Mouse (Mus musculus) heart, postnatal 0 days (tissue): ENCODE data around the gene Pmp22. TPM values are rescaled to one million over a fixed set of nuclear protein-coding genes. Genes with fewer than 3 reads are reported as not detected.

Experiments
- ATAC-seq: fragments of 200-750 bp; cut with Nextera tagmentation; 2 replicates; pipeline ENCODE4 v1.8.0; 2017; ENCODE audit warnings: low read depth, moderate number of reproducible peaks, moderate library complexity; ENCODE audit not compliant: insufficient read depth
- DNase-seq: peaks from one replicate; pipeline ENCODE4 v3.0.0-alpha.2; 2016; ENCODE audit warnings: low spot score
- H3K27ac ChIP-seq: fragments of 300-500 bp; sonication (generic); 2 replicates; pipeline ENCODE4 v1.5.1; 2014; ENCODE audit warnings: low read depth, mild to moderate bottlenecking
- H3K27me3 ChIP-seq: fragments of 300-500 bp; sonication (generic); 2 replicates; pipeline ENCODE4 v1.6.1; 2014; ENCODE audit warnings: low read length, mixed read lengths; ENCODE audit not compliant: control insufficient read depth, insufficient read depth
- H3K36me3 ChIP-seq: fragments of 300-500 bp; sonication (generic); replicated peaks from 2 replicates; pipeline ENCODE4 v1.6.1; 2014; ENCODE audit warnings: low read length, mixed read lengths; ENCODE audit not compliant: control insufficient read depth, insufficient read depth
- H3K4me1 ChIP-seq: fragments of 300-500 bp; sonication (generic); 2 replicates; pipeline ENCODE4 v1.6.1; 2014; ENCODE audit warnings: antibody characterized with exemption; ENCODE audit not compliant: control insufficient read depth, insufficient read depth
- H3K4me2 ChIP-seq: fragments of 300-500 bp; sonication (generic); 2 replicates; pipeline ENCODE4 v1.6.1; 2014; ENCODE audit warnings: low read depth, mild to moderate bottlenecking, low read length, moderate library complexity
- H3K4me3 ChIP-seq: fragments of 300-500 bp; sonication (generic); 2 replicates; pipeline ENCODE4 v1.5.1; 2014; ENCODE audit warnings: low read depth, low read length
- H3K9ac ChIP-seq: fragments of 300-500 bp; sonication (generic); replicated peaks from 2 replicates; pipeline ENCODE4 v1.6.1; 2014; ENCODE audit warnings: low read depth, low read length, mixed read lengths
- H3K9me3 ChIP-seq: fragments of 300-500 bp; sonication (generic); replicated peaks from 2 replicates; pipeline ENCODE4 v1.6.1; 2016; ENCODE audit warnings: low read length; ENCODE audit not compliant: control insufficient read depth
- CTCF ChIP-seq: IDR thresholded peaks from 2 replicates; pipeline ENCODE4 v1.5.1; 2016; ENCODE audit warnings: antibody characterized with exemption, control low read depth, low read depth
- EP300 ChIP-seq: IDR thresholded peaks from 2 replicates; pipeline ENCODE4 v1.6.1; 2016; ENCODE audit warnings: antibody characterized with exemption, low read depth
- WGBS: fragments of 180-500 bp; shearing (Covaris S2); extraction: QIAGEN DNeasy Blood & Tissue Kit; methylation state at CpG from one replicate; pipeline ENCODE4 v1.1.7; 2014; 5-methylcytosine and 5-hydroxymethylcytosine counted together
- polyA plus RNA-seq: library from polyadenylated mRNA; unstranded; fragments of >200 nt; fragmentation: Nextera tagmentation; extraction: Ambion mirVana; gene quantifications from 2 replicates; pipeline ENCODE4 v1.2.1, GENCODE M21; 2015
- total RNA-seq: library from RNA; depleted of rRNA; stranded (reverse); fragments of >200 nt; gene quantifications from 2 replicates; pipeline ENCODE4 v1.2.3, GENCODE M21; 2014; ENCODE audit warnings: low replicate concordance

Gene Pmp22
- total and polyA plus RNA-seq, 2 experiments from 2014 or later = 62.1 to 94.4 TPM

GRCm38 (mm10) chr11:63163550-63163949, 34.8 kb downstream of the Pmp22 start:
- DNase-seq (no peak), ATAC-seq (no peak)
- Histone ChIP-seq H3K4me1 (no peaks in the 10 kb centered on the region), H3K4me2 (no peak overlapping the region), H3K9me3 (no peaks in the 10 kb centered on the region), H3K36me3 (peaks cover 14% of the 10 kb centered on the region), H3K27me3 (no peaks in the 10 kb centered on the region), H3K9ac (no peak overlapping the region), H3K4me3 (no peak overlapping the region), H3K27ac (no peak overlapping the region)
- WGBS = 81% methylated on average over 8 of the region's 8 CpGs
- TF ChIP-seq CTCF = no peak
- TF ChIP-seq EP300 = no peak

DNA sequence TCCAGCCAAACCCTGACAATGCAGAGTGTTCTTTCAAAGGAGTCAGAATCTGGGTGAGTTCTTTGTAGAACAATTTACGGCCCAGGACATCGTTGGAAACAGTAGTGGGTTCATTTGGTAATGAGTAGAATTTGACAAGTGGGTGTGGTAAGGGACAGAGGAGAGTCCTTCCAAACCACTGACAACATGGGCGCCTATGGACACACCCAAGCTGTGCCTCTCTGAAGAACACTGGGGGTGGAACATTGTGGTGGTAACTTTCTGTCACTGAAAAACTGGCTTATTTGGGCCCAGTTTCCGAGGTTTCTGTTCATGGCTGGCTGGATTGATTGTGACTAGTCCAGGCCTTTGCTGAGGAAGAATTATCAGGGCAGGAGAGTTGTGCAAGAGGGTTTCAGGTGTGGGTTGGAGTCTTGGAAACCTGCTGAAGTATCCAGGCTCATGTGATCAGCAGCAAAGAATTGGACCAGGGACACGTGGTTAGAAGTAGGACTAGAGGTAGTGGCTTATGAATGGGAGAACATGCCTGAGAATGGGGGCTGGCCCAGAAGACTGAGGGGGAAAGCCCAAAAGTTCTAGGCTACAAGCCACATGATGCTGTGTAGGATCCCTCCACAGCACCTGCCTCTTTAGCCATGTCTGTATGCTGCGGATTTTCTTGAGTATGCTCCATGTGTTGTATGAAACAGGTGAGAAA, 35.4 kb downstream of the Pmp22 start:
- Histone ChIP-seq H3K36me3 (peaks cover 8% of the 10 kb centered on the region), H3K9ac (no peak overlapping the region), H3K4me1 (no peaks in the 10 kb centered on the region), H3K27ac (no peak overlapping the region), H3K4me3 (no peak overlapping the region), H3K9me3 (no peaks in the 10 kb centered on the region), H3K27me3 (no peaks in the 10 kb centered on the region), H3K4me2 (no peak overlapping the region)
- no peak for ATAC-seq
- no peak for DNase-seq
- TF ChIP-seq EP300 (no peak), CTCF (no peak)
- WGBS = 79% methylated on average over 6 of the region's 6 CpGs

DNA sequence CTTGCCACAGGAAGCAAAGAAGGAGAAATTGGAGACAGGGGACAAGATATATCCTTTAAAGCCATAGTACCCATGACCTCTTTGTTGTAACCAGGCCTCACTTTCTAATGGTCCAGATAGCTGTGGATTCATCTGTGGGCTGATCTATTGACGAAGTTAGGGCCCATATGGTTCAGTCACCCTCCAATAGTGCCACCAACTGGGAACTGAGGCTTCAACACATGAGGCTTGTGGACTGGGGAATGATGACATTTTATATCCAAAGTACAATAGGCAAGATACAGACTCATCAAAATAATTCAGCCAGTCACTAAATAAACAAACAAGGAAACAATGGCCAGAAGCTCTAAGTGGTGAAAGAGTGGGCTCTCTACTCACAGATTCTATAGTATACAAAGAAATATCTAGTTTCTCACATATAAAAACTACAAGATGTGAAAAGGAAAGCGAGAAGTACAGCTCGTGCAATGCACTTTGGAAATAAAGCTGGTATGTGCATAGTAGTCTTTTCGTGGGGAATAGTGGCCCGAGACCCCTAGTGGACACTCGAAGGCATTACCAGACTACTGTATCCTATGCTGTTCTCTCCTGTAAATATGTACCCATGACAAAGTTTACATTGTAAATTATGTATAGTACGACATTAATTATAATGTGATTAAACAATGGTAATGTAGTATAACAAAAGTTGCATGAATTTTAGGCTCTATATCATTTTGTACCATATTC, 36.1 kb downstream of the Pmp22 start:
- Histone ChIP-seq H3K27me3 (no peaks in the 10 kb centered on the region), H3K9me3 (no peaks in the 10 kb centered on the region), H3K36me3 (0 out of 2 replicates have a peak, but pooled peaks cover under 1% of the 10 kb centered on the region), H3K4me3 (no peak overlapping the region), H3K4me1 (no peaks in the 10 kb centered on the region), H3K27ac (no peak overlapping the region), H3K9ac (no peak overlapping the region), H3K4me2 (no peak overlapping the region)
- DNase-seq (peak; percentile 45), ATAC-seq (peak; percentile 33; the same call in 1 of the 2 replicates)
- WGBS = 46% methylated on average over 7 of the region's 7 CpGs
- TF ChIP-seq CTCF (peak; percentile 66), EP300 (no peak)

DNA sequence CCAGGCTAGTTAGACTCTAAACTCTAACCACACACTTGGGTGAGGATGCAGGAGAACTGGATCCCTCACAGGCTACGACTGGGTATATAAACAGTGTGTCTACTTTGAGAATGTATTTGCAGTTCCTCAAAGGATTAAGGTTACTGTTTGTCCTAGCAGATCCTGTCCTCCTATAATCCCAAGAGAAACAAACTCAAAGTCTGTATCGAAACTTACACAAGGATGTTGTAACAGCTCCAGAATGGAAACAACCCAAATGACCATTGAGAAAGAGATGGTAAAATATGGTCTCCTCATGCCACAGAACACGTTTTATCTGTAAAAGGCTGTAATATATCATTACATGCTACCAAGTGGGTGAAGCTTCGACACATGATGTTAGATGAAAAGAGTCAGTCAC, 39.0 kb downstream of the Pmp22 start:
- H3K36me3 ChIP-seq = no peaks in the 10 kb centered on the region
- TF ChIP-seq EP300 = no peak
- no peak for TF ChIP-seq CTCF
- no peak overlapping the region for H3K27ac ChIP-seq
- H3K27me3 ChIP-seq = no peaks in the 10 kb centered on the region
- no peaks in the 10 kb centered on the region for H3K9me3 ChIP-seq
- H3K4me1 ChIP-seq = no peaks in the 10 kb centered on the region
- DNase-seq (no peak), ATAC-seq (no peak)
- WGBS = 76% methylated on average over 4 of the region's 4 CpGs
- no peak overlapping the region for H3K4me2 ChIP-seq
- no peak overlapping the region for H3K9ac ChIP-seq
- H3K4me3 ChIP-seq = no peak overlapping the region

DNA sequence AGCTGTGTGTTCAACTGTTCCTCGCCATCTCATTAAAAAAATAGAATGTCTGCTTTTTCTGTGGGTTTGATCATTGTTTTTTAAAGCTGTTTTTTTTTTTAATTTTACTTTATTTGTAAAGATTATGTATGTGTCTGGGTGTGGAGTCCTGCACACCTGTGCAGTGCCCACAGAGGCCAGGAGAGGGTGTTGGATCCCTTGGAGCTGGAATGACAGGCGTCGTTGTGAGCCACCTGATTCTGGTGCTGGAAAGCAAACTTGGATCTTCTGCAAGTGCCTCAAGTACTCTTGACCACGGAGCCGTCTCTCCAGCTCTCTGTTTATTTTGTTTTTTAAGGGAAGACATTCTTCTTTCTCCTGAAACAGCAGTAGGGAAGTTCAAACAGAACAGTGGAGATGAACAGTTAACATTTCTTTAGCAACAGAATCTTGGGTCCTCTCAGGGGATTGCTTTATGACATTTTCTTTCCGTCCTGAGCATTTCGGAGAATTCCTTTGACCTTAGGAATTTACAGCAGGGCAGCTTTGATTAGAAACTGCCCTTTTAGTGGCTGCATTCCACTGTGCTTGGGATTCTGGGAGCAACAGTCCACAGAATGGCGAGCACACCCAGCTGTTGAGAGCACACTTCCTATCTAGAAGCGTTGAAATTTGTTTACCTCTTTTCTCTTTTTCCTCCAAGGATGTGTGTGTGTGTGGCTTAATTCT, 39.9 kb downstream of the Pmp22 start:
- Histone ChIP-seq H3K9ac (no peak overlapping the region), H3K4me1 (no peaks in the 10 kb centered on the region), H3K27me3 (no peaks in the 10 kb centered on the region), H3K36me3 (no peaks in the 10 kb centered on the region), H3K9me3 (no peaks in the 10 kb centered on the region), H3K4me3 (no peak overlapping the region), H3K27ac (0 out of 2 replicates have a peak overlapping the region, but pooled peaks have one; percentile 39), H3K4me2 (no peak overlapping the region)
- no peak for DNase-seq
- WGBS = 27% methylated on average over 9 of the region's 9 CpGs
- peak; percentile 47 for ATAC-seq
- TF ChIP-seq EP300 (no peak), CTCF (no peak)
